Mouse (Mus musculus): ENCODE measurements around the gene Fastkd5.

Gene Fastkd5

DNA sequence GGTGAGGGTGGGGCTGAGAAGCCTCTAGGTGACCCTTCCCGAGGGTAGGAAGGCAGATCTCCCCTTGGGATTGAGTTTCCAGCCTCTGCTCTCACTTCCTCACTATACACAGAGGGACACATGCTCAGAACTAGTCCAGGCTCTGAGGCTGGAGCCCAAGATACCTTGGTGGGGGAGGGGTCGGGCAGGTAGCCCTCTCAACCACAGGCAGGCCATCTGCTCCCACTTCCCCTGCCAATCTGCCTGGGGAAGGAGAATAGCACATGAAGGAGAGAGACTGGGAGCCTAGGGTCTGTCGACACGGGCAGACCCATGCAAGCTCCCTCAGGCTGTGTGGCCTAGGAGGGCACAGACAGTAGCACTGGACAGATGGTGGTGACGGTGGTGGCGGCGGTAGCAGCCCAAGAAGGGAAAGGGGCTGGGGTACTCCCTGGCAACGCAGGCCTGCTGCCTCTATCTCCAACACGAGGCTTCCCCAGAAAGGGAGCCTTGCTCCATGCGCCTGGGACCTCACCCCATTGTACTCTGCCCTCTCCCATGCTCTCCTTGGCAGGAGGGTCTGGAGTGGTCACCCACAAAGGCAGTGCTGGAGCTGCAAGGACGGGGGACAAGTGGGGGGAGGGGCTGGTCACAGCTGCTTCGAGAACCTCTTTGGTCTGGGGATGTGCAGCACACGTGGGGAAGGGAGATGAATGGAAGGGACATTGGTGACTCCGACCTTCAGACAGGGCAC, 4.3 kb upstream of the Fastkd5 start:
- DNase-seq (ENCODE audit: low spot score): no peak

DNA sequence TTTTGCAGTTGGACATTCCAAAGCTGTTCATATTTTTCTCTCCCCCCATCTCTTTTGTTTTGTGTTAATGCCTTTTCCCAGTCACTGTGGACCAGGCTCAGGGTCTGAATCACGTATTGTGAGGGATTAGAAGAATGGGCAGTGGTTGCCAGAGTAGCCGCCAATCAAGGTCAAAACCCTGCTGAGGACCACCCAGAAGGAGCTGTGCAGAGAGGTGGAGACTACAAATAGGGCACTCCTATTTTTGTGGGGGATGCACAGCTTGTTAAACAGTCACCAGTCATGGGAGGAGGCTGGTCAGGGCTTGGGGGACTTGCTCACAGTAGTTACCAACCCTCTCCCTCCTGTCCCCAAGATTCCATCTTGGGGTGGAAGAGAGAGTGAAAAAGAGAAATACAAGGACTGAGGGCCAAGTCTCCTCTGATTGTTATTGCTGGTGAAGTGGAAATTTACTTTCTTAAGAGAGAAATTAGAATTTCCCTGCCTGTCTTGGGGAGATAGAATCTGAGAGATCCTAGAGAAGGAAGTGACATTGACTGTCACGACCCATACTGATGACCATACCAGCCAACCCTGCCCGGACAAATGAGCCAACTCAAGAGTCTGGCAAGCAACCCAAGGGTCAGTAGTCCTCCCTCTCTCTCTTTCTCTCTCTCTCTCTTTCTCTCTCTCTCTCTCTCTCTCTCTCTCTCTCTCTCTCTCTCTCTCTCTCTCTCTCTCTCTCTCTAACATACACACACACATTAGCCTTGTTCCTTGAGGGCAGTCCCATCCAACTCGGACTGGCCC, 3.3 kb upstream of the Fastkd5 start:
- no peak for DNase-seq (ENCODE audit: low spot score)

DNA sequence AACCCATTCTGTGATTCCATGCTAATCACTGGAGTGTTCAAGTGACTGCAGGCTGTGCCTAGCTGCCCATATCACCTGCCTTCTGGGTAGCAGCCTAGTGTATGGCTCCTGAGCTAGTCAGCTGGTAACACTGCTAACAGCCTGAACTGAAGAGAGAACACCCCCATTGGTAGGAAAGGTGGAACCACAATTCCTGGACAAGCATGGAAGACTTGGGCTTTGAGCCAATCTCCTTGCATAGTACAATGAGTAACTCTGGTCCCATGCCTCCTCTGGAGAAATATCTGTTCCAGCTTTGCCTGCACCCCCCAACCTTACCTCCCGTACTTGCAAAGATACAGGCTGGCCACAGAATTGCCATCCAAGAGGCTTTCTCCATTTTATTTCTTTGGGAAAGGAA, 2.6 kb upstream of the Fastkd5 start:
- no peak for DNase-seq (ENCODE audit: low spot score)

DNA sequence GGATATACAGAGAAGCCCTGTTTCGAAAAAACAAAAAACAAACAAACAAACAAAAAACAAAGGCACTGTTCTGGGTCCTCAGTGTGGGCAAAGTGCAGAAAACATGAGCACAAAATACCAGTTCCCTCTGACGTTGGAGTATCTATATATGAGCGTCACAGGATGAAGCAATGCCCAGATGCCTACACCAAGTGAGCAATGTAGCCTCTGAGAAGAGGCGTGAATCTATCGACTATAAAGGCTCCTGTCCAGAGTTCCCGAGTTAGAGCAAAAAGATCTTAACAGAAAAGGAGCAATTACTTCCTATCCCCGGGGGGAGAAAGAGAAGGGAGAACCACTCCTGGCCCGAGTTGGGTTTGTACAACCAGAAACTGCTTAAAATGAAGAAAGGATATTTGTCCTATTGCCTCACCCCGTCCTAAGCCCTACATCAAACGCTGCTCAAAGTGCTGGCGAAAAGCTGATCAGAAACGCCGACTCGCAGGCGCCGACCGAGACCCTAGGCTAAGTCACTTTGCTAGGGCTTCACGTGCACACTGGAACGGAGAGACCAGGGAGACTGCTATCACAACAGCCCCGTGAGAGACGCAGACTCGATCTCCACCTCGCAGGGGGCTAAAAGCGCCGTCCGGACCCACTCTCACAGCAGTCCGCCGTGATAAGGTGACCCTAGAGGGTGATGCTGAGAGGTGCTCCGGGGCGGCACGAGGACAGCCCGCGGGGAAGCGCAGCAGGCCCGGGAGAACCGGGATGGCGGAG, 568 bp downstream of the Fastkd5 start:
- no peak for DNase-seq (ENCODE audit: low spot score)

DNA sequence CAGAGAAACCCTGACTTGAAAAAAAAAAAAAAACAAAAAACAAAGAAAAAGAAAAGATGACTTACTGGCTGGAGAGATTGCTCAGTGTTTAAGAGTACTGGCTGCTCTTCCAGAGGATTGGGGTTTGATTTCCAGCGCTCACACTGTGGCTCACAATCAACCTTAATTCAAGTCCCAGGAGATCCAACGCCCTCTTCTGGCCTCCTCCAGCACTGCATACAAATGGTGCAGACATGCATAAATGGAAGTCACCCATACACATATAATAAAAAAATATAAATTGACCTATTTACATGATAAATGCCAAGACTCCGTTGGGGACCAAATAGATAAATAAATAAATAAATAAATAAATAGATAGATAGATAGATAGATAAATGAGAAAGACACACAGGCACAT, 1.4 kb downstream of the Fastkd5 start:
- DNase-seq (ENCODE audit: low spot score): no peak

DNA sequence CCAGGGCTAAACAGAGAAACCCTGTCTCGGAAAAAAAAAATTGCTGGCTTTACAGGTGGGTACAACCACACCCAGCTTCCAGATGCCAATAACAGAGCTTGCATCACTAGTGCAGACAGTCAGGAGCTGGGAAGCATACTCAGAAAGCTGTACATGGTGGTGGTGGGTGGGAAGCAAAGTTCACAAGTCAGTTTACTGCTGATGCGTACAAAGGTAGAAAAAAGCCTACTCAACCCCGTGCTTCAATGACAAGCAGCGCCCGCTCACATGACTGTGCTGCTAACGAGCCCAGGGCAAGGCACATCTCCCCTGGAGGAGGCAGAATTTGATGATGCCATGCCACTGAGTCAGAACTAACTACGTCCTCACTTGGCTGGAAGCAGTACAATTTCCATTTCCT, 10.9 kb downstream of the Fastkd5 start:
- no peak for DNase-seq (ENCODE audit: low spot score)

DNA sequence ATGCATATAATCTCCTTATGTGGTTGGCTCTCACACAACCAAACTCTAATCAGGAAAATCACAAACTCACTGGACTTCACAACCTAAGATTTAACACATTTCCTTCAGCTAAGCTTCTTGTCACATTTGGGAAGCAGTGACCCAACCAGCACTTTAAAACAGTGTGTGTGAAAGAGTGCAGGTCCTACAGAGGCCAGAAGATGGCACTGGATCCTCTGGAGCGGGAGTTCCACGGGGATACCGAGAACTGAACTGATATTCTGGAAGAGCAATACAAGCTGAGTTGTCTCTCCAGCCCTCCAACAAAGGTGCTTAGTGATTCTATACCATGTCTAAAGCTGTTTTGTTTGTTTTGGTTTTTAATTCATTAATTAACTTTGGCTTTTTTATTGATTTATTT, 16.7 kb downstream of the Fastkd5 start:
- no peak for DNase-seq (ENCODE audit: low spot score)

DNA sequence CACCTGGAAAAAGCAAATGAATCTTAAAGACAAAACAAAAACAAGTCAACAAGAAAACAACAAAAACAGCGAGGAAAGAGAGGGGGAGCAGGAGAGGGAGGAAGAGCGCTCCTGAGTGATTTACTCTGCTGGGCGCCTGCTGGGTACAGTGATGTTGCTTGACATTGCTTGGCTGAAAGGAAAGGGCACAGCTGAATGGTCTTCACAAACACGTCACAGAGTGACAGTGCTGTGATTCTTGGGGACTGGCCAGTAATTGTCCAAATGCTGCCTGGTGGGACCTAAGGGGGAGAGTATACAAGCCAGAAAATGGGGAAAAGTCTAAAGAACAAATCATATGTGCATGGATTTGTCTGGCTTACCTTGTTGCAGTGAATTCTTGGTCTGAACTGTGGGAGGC, 27.6 kb downstream of the Fastkd5 start:
- DNase-seq (ENCODE audit: low spot score): no peak

DNA sequence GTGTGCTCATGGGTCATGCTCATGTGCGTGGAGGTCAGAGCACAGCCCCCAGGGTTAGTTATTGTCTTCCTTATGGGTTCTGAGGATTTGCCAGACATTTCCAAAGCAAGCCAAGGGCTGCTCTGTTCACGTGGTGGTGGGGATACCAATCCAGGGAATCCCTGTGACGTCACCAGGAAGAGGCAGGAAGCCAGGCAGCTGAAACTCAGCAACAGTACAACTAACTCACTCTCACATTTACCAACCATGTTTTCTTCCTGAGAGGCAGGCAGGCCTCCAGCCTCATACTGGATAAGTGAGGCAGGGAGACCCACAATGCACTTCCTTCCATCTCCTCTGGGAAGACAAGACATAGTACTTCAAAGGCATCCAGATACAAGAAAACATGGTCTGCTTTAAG, 31.4 kb downstream of the Fastkd5 start:
- no peak for DNase-seq (ENCODE audit: low spot score)

DNA sequence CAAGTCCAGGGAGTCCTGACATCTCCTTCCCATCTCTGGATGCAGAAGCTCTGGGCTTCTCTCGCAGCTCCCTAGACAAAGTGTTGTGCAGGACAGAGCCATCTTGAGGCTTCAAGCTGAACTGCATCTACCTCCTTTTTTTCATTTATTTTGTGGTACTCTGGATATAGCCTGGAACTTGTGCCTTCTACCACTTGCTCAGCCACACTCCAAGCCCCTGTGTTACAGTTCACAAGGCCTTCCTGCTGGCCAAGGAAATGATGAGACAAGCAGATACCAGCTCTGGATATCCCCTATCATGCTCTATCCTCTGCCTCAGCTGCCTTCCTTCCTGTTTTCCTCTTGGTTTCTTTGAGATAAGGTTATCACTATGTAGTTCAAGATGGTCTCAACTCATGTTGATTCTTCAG, 32.2 kb downstream of the Fastkd5 start:
- peak; percentile 55 for DNase-seq (ENCODE audit: low spot score)

DNA sequence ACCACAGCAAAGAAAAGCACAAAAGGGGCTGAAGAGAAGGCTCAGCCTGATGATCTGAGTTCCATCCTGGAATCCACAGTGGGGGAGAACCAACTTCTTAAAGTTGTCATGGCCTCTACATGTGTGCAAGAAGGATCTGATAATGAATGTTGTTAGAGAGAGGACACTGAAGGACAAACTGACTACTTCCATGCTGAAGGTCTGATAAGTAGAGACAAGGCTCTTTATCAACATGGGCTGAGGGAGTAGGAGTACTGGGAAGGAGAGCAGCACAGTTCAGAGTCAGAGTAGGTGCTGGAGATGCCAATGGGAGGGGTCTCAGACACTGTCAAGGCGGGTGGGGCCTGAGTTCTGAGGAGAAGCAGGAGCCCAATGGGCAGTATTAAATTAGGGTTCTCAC, 34.2 kb downstream of the Fastkd5 start:
- DNase-seq (ENCODE audit: low spot score): no peak

DNA sequence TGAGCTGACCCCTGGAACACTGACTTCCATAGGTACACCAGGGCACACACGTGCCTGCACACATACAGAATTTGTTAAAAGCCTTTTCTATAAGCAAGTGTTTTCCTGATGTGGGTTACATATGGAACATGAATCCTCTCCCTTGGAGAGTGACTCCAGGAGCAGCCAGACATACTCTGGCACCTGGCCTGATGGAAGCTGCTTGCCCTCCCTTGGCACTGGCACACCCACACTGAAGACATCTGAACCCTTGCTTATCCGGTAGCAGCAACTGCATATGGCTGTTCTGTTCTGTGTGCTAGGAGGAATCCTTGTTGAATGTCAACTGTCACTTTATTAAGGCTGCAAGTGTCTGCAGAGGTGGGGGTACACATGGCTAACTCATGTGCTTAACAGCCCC, 38.8 kb downstream of the Fastkd5 start:
- DNase-seq (ENCODE audit: low spot score): no peak

DNA sequence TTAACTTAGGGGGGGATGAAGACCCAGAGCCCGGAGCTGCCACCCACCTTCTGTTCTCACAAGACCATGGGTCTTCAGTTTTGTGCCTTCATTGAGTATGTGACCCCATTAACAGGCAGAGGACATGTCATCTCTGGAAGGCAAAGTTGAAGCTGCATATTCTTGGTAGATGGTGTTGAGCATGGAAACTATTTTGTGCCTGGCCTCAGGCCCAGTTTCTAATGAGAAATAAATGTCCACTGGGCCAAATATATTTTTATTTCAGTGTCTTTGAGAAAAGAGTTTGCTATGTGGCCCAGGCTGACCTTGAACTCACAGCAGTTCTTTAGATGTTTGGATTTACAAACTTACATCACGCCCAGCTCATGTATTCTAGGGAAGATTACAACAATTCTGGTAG, 40.1 kb downstream of the Fastkd5 start:
- DNase-seq (ENCODE audit: low spot score): no peak

DNA sequence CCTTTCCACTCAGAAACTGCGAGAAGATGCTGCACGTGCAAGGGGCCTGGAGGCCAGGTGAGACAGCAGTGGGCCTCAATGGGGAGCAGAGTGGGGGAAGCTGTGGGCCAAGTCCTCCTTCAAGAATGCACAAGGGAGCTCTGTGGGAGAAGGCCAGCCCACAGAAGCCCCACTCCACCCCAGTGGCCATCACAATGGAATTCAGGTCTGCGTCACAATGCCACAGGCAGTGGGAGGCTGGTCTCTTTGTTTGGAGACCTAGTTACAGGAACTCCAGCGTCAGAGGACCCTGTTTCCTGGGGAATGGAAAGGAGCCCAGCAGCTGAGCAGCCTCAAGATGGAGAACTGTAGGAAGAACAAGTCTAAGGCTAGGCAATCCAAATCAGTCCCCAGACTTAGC, 40.7 kb downstream of the Fastkd5 start:
- DNase-seq (ENCODE audit: low spot score): no peak

DNA sequence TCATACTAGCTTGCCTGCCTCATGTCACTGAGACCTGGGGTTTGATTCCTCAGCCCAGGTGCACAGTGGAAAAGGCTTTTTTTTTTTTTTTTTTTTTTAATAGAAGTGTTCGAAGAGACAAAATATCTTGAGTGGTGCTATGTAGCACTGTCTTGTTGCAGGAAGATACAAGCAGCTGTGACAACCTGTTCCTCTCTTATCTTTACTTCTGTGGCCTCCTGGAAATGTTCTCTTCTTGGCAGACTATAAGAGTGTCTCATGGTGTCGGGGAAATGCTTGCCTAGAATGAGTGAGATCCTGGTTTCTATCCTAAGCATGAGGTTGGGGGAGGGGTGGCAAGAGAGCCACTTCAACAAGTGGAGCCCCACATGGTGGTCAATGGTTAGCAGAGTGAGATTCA, 41.5 kb downstream of the Fastkd5 start:
- no peak for DNase-seq (ENCODE audit: low spot score)

DNA sequence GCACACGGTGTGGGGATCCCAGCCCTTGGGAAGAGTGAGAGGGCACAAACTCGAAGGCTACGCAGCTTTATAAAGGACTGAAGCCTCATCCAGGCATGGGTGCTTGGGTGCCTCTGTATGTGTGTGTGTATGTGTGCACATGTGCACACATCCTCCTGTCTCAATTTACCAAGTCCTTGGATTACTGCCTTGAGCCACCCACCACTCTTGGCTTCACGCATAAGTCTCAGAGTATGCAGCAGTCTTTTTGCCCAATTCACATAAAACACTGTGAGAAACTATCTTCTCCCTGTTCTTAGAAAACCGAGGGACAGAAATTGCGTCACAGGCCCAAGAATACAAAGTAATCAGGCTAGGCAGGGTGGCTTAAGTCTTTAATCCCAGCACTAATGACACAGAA, 43.8 kb downstream of the Fastkd5 start:
- no peak for DNase-seq (ENCODE audit: low spot score)

DNA sequence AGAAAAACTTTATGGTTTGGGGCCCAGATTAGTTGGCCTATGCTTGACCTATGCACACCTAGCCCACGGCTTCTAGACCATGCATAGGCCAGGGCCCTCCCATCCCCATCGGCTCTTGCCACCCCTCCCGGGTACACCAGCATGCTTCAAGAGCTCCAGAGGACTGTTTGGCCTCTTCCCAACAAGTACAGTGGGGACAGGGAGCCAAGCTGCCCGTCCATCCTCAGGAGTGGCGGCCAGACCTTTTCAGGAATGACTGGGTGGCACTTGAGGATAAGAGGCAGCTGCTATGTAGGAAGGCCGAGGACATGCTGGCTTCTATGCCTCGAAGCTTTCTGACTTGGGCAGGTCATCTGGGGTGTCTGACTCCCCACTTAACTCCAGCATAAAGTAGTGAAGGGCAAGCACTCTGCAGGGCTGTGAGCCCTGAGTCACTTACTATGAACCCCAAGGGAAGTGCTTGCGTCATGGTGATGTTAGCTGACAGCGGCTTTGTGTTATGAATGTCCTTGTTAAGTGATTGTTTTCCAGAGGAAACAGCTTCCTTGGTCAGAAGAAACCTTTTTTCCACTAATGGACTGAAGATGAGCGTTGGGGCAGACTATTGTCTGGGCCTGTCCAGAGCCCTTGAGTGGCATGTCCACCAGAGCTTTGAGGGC, 45.8 kb downstream of the Fastkd5 start:
- no peak for DNase-seq (ENCODE audit: low spot score)

DNA sequence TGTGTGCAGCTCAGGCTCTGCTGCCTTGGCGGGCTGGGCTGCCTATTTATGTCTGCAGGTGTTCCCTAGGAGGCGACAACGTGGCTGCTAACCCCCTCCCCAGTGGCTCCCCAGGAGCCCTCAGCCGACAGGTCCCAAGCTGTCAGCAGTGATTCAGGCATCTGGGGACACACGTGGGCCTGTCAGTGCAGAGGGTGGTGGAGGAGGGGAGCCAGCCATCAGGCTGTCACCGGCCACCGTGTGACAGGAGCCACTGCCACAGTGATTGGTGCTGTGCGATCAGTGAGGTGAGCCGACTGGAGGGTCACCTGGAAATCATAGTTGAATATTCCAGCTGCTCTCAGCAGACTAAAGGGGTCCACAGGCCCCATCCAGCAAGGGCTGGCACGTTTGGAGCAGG, 47.3 kb downstream of the Fastkd5 start, which contains the start of gene Avp:
Gene Avp (minus strand): TSS at position 3 of the 400 bp plus-strand sequence.
- no peak for DNase-seq (ENCODE audit: low spot score)

DNA sequence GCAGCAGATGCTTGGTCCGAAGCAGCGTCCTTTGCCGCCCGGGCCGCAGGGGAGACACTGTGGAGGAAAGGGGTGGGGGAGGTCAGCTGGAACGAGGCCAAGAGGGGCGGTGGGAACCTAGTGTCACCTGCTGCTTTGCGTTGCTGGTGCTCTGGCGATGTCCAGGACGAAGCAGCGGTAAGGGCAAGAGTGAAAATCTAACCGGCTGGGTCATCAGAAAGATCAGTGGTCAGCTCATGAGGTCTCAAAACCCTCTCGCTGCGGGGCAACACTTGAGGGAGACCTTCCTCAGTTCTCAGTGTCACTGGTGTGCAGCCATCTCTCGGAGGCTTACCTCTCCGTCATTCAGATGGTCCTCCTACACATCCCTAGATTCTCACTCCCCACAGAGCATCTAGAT, 48.6 kb downstream of the Fastkd5 start:
- no peak for DNase-seq (ENCODE audit: low spot score)

DNA sequence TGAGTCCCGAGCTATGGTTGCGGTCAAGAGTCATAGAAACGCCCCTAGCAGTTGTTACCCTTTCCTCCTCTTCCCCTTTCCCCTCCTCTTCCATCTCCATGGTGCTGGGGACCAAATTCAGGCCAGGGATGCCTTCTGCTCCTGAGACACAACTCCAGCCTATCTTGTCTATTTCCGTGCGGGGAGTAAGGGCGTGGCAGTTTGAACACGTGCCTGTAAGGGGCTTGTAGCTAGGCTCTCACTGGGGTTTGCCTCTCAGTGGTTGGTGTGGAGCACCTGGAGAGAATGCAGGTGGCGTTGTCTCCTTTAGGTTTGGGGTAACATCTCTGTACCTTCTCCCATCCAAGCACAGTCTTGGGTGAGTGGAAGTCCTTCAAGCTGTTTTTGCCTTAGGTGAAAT, 50.0 kb downstream of the Fastkd5 start:
- no peak for DNase-seq (ENCODE audit: low spot score)

DNA sequence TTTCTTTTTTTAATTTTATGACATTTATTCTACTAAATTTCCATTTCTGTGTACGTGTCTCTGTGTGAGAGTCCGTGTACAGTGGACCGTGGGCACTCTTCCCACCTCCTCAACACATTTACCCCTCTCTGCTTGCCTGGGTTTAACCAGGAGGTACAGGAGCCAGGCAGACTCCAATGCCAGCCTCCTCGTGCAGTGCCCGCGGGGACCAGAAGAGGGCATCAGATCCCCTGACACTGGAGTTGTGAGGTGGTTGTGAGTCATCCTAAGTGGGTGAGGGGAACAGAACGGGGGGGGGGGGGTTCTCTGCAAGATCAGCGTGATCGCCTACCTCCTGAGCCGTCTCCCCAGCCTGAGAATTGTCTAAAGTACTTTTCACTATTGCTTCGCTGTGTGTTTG, 51.7 kb downstream of the Fastkd5 start:
- DNase-seq (ENCODE audit: low spot score): peak; percentile 67

DNA sequence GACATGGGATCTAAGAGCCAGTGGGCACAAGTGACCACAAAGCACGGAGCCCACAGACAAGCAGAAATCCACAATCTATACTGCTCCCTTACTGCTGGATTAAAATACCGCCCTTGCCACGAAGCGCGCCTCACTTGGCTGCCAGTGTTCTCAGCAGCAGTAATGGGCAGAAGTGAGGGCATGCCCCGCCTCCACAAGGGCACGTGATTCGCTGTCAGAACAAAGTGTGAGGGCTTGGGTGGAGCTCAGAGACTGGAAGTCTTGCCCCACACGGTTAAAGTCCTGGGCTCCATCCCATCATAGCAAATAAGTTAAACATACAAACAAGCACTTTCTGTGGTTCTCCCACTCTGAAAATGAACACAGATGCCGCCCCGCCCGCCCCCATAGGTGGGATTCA, 52.2 kb downstream of the Fastkd5 start:
- no peak for DNase-seq (ENCODE audit: low spot score)
